Mouse (Mus musculus): Measurements from ENCODE around the gene Shoc2. TPM values are rescaled to one million over a fixed set of nuclear protein-coding genes. Genes with fewer than 3 reads are reported as not detected.

Shoc2 gene
- polyA plus RNA-seq, 1 experiment = 9.5 TPM

DNA sequence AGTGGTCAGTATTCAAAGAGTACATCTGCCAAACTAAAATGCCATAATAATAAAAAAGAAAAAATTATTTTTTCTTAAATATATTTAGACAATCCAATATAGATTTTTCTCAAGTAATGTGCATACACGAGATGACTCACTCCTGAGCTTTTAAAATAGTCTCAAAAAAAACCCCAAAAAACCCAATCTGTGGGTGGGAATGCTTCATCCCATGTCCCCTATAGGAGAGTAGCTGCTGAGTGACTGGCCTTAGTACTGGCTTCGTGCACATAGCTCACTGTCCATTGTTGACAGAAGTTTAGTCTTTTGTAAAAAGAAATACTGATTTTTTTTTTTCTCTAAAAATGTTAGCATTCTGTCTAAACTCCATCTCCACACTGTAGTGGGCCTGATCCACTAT, 46.4 kb downstream of the Shoc2 start:
- H3K27me3 ChIP-seq (ENCODE audit: control insufficient read depth, insufficient read depth, low read length) = no peaks in the 10 kb centered on the region
- no peaks in the 10 kb centered on the region; the same call in 1 of the 2 replicates for H3K36me3 ChIP-seq (ENCODE audit: control insufficient read depth, insufficient read depth, low read length)
- no peak overlapping the region for H3K4me3 ChIP-seq (ENCODE audit: control insufficient read depth, low read depth, low read length)

DNA sequence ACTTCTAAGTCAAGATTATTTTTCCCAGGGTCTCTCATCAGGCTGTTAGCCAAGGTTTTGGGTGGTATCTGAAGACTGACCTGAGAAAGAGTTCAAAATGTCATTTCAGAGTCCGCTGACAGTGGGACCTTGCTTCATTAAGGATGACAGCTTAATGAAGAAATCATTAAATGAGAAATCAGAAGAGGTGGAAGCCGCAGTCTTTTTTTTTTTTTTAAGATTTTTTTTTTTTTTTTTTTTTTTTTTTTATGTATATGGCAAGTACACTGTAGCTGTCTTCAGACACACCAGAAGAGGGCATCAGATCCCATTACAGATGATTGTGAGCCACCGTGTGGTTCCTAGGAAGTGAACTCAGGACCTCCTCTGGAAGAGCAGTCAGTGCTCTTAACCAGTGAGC, 49.8 kb downstream of the Shoc2 start:
- H3K36me3 ChIP-seq (ENCODE audit: control insufficient read depth, insufficient read depth, low read length) = no peaks in the 10 kb centered on the region; the same call in 1 of the 2 replicates
- TF ChIP-seq POLR2A (IDR thresholded peaks at IDR 0.05; ENCODE audit: control insufficient read depth, low read depth, low read length) (no peak), CTCF (IDR thresholded peaks at IDR 0.05; ENCODE audit: control insufficient read depth, insufficient read depth, insufficient replicate concordance, low read depth, low read length) (no peak)

More for the DNA sequence above, 46.4 kb downstream of the Shoc2 start:
- Histone ChIP-seq H3K4me1 (ENCODE audit: control insufficient read depth, insufficient read depth, low read length) (no peaks in the 10 kb centered on the region), H3K27ac (ENCODE audit: control insufficient read depth, insufficient read depth, low read depth, low read length) (no peak overlapping the region)
- TF ChIP-seq CTCF (IDR thresholded peaks at IDR 0.05; ENCODE audit: control insufficient read depth, insufficient read depth, insufficient replicate concordance, low read depth, low read length) (no peak), POLR2A (IDR thresholded peaks at IDR 0.05; ENCODE audit: control insufficient read depth, low read depth, low read length) (no peak)

DNA sequence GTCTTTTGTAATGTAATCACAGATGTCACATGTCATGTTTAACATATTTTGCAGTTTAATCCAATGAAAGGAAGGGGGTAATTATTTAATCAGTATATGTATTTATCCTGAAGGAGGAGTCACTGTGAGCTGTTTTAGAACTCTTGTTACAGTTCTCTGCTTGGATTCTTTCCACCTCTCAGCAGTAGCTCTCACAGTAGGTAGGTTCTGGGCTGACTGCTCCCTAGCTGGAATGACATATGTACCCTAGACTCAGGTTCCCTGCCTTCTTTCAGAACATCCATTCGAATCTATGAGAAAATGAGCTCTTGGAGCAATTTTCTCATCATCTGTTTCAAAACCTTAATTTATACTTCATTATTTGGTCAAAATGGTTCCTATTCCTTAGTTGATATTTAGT, 50.2 kb downstream of the Shoc2 start:
- no peaks in the 10 kb centered on the region for H3K4me1 ChIP-seq (ENCODE audit: control insufficient read depth, insufficient read depth, low read length)
- no peaks in the 10 kb centered on the region for H3K36me3 ChIP-seq (ENCODE audit: control insufficient read depth, insufficient read depth, low read length)
- H3K27me3 ChIP-seq (ENCODE audit: control insufficient read depth, insufficient read depth, low read length) = no peaks in the 10 kb centered on the region
- TF ChIP-seq CTCF (IDR thresholded peaks at IDR 0.05; ENCODE audit: control insufficient read depth, insufficient read depth, insufficient replicate concordance, low read depth, low read length) = no peak
- no peak for TF ChIP-seq POLR2A (IDR thresholded peaks at IDR 0.05; ENCODE audit: control insufficient read depth, low read depth, low read length)
- H3K27ac ChIP-seq (ENCODE audit: control insufficient read depth, insufficient read depth, low read depth, low read length) = no peak overlapping the region
- no peak overlapping the region for H3K4me3 ChIP-seq (ENCODE audit: control insufficient read depth, low read depth, low read length)

More for the DNA sequence above, 49.8 kb downstream of the Shoc2 start:
- H3K27ac ChIP-seq (ENCODE audit: control insufficient read depth, insufficient read depth, low read depth, low read length) = no peak overlapping the region
- H3K27me3 ChIP-seq (ENCODE audit: control insufficient read depth, insufficient read depth, low read length) = no peaks in the 10 kb centered on the region
- no peaks in the 10 kb centered on the region for H3K4me1 ChIP-seq (ENCODE audit: control insufficient read depth, insufficient read depth, low read length)
- H3K4me3 ChIP-seq (ENCODE audit: control insufficient read depth, low read depth, low read length) = no peak overlapping the region

DNA sequence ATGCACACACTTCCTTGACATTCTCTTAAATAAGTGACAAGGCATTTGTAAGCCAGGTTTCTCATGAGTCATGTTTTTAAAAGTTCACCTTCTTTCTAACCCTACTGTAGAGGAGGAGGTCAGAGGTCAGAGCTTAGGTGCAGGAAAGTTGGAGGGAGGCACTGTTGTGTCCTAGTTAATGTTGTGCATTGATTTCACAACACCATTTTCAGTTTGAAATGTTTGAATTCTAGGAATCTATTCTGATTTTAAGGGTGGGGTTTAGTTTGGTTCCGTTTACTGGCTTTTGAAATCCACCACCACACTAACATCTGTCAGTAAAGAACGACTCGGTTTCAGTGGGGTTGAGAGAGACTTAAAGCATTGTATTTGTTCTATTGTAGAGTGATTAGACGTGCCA, 66.9 kb downstream of the Shoc2 start:
- no peak overlapping the region; the same call in 1 of the 2 replicates for H3K27ac ChIP-seq (ENCODE audit: control insufficient read depth, insufficient read depth, low read depth, low read length)
- no peaks in the 10 kb centered on the region for H3K4me1 ChIP-seq (ENCODE audit: control insufficient read depth, insufficient read depth, low read length)
- no peaks in the 10 kb centered on the region for H3K36me3 ChIP-seq (ENCODE audit: control insufficient read depth, insufficient read depth, low read length)
- no peaks in the 10 kb centered on the region for H3K27me3 ChIP-seq (ENCODE audit: control insufficient read depth, insufficient read depth, low read length)
- no peak for TF ChIP-seq POLR2A (IDR thresholded peaks at IDR 0.05; ENCODE audit: control insufficient read depth, low read depth, low read length)
- H3K4me3 ChIP-seq (ENCODE audit: control insufficient read depth, low read depth, low read length) = no peak overlapping the region

DNA sequence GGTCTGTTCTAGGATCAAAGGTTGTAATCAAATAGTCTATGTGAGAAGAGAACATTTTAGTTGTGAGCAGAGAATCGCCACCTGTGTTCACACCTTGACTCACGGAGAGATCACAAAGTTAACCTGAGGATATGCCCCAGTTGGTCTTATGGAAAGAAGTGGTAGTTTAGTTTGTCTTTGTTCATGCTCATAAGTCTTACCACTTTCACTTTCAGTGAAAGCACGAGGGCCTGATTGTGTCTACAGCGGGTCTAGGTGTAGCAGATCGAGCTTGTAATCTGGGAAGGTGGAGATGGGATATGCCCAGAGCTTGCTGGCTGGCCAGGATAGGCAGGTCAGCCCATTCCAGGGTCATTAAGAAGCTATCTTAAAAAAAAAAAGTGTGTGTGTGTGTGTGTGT, 70.9 kb downstream of the Shoc2 start:
- Histone ChIP-seq H3K27me3 (ENCODE audit: control insufficient read depth, insufficient read depth, low read length) (no peaks in the 10 kb centered on the region), H3K36me3 (ENCODE audit: control insufficient read depth, insufficient read depth, low read length) (no peaks in the 10 kb centered on the region), H3K4me3 (ENCODE audit: control insufficient read depth, low read depth, low read length) (no peak overlapping the region), H3K27ac (ENCODE audit: control insufficient read depth, insufficient read depth, low read depth, low read length) (no peak overlapping the region), H3K4me1 (ENCODE audit: control insufficient read depth, insufficient read depth, low read length) (no peaks in the 10 kb centered on the region)
- no peak for TF ChIP-seq POLR2A (IDR thresholded peaks at IDR 0.05; ENCODE audit: control insufficient read depth, low read depth, low read length)
- TF ChIP-seq CTCF (IDR thresholded peaks at IDR 0.05; ENCODE audit: control insufficient read depth, insufficient read depth, insufficient replicate concordance, low read depth, low read length) = no peak

DNA sequence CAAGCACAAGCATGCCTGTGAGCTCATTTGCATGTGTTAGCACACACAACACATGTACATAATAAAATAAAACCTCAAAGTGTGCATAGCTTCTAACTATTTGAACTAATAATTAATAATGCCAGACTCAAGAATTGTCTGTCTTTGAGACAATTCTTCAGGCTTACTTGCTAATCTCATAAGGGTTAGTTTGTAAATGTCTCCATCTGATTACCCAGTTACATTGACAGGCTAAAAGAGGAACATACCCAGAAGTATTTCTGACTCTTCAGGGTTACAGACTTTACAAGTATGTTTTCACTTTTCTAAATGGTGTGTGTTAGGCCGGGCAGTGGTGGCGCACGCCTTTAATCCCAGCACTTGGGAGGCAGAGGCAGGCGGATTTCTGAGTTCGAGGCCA, 71.4 kb downstream of the Shoc2 start:
- TF ChIP-seq CTCF (IDR thresholded peaks at IDR 0.05; ENCODE audit: control insufficient read depth, insufficient read depth, insufficient replicate concordance, low read depth, low read length) (no peak), POLR2A (IDR thresholded peaks at IDR 0.05; ENCODE audit: control insufficient read depth, low read depth, low read length) (no peak)
- Histone ChIP-seq H3K27me3 (ENCODE audit: control insufficient read depth, insufficient read depth, low read length) (no peaks in the 10 kb centered on the region), H3K4me3 (ENCODE audit: control insufficient read depth, low read depth, low read length) (no peak overlapping the region), H3K27ac (ENCODE audit: control insufficient read depth, insufficient read depth, low read depth, low read length) (no peak overlapping the region), H3K4me1 (ENCODE audit: control insufficient read depth, insufficient read depth, low read length) (no peaks in the 10 kb centered on the region), H3K36me3 (ENCODE audit: control insufficient read depth, insufficient read depth, low read length) (no peaks in the 10 kb centered on the region)

DNA sequence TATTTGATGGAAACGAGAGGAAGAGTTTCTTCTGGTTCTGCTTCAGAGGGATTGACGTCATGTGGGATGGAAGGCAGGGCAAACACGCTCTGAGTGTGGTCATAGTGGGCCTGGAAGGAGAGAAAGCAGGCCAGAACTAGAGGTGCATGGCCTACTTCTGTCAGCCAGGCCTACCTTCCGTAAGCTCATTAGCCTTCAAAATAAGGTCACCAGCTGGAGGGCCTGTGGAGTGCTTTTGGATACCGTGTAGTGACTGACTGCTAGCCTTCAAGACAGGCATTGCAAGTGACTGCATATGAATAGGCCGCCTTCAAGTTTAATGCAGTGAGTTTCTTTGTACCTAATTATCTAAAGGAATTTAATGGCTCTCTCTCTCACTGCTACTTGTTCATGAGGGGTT, 91.0 kb downstream of the Shoc2 start:
- Histone ChIP-seq H3K4me3 (ENCODE audit: control insufficient read depth, low read depth, low read length) (no peak overlapping the region), H3K27ac (ENCODE audit: control insufficient read depth, insufficient read depth, low read depth, low read length) (no peak overlapping the region), H3K36me3 (ENCODE audit: control insufficient read depth, insufficient read depth, low read length) (no peaks in the 10 kb centered on the region), H3K4me1 (ENCODE audit: control insufficient read depth, insufficient read depth, low read length) (no peaks in the 10 kb centered on the region), H3K27me3 (ENCODE audit: control insufficient read depth, insufficient read depth, low read length) (no peaks in the 10 kb centered on the region)
- TF ChIP-seq CTCF (IDR thresholded peaks at IDR 0.05; ENCODE audit: control insufficient read depth, insufficient read depth, insufficient replicate concordance, low read depth, low read length) (no peak), POLR2A (IDR thresholded peaks at IDR 0.05; ENCODE audit: control insufficient read depth, low read depth, low read length) (no peak)

DNA sequence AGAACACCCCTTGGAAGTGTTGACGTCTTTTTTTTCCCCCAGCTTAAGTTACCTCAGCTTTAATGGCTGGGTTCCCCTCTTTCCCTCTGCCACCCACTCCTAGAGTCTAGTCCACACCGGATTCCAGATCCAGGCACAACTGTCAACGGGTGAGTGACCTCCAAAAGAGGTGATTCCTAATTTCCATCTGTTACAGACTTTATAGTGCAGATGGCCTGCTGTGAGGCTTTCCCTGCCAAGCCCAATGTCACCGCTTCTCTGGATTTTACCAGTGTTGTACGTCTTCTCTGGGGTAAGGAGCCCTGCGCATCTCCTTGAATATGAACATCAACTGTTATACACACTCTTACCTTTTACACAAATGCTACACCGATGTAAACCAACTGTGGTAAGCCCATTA, 95.3 kb downstream of the Shoc2 start:
- Histone ChIP-seq H3K27ac (ENCODE audit: control insufficient read depth, insufficient read depth, low read depth, low read length) (no peak overlapping the region), H3K36me3 (ENCODE audit: control insufficient read depth, insufficient read depth, low read length) (no peaks in the 10 kb centered on the region), H3K27me3 (ENCODE audit: control insufficient read depth, insufficient read depth, low read length) (no peaks in the 10 kb centered on the region), H3K4me3 (ENCODE audit: control insufficient read depth, low read depth, low read length) (no peak overlapping the region), H3K4me1 (ENCODE audit: control insufficient read depth, insufficient read depth, low read length) (peaks cover under 1% of the 10 kb centered on the region; the same call in 1 of the 2 replicates)
- no peak for TF ChIP-seq POLR2A (IDR thresholded peaks at IDR 0.05; ENCODE audit: control insufficient read depth, low read depth, low read length)
- no peak for TF ChIP-seq CTCF (IDR thresholded peaks at IDR 0.05; ENCODE audit: control insufficient read depth, insufficient read depth, insufficient replicate concordance, low read depth, low read length)
